Mouse (Mus musculus): ENCODE data around the gene Zfp985. TPM values are rescaled to one million over a fixed set of nuclear protein-coding genes. Genes with fewer than 3 reads are reported as not detected.
A peak's percentile ranks its signal among the peaks of the same experiment; 100 is the strongest.
"Not testable (repeated sequence)": the region's sequence is repeated elsewhere in the genome, so short reads cannot be mapped to it uniquely, and the experiment has no call there.

Gene Zfp985
- polyA plus RNA-seq, 1 experiment from 2014 or later = 0.10 TPM

GRCm38 (mm10) chr4:147597685-147598084 is 44.6 kb downstream of the Zfp985 start:
- 57% methylated on average over 1 of the region's 1 CpGs for WGBS
- Histone ChIP-seq H3K4me1 (ENCODE audit: control insufficient read depth, insufficient read depth, low read length) (no peaks in the 10 kb centered on the region), H3K4me3 (ENCODE audit: low read depth, low read length) (no peak overlapping the region), H3K9ac (ENCODE audit: low read depth, low read length) (no peak overlapping the region), H3K9me3 (replicated peaks; ENCODE audit: control insufficient read depth, low read length, poor library complexity, severe bottlenecking) (peaks cover 14% of the 10 kb centered on the region), H3K4me2 (ENCODE audit: low read length) (no peak overlapping the region), H3K27ac (ENCODE audit: low read length) (no peak overlapping the region), H3K36me3 (ENCODE audit: control insufficient read depth, insufficient read depth, low read length) (no peaks in the 10 kb centered on the region), H3K27me3 (ENCODE audit: control insufficient read depth, insufficient read depth, low read depth, low read length) (no peaks in the 10 kb centered on the region)
- ATAC-seq = no peak

- Histone ChIP-seq H3K4me3 (ENCODE audit: low read depth, low read length) (no peak overlapping the region), H3K27me3 (ENCODE audit: control insufficient read depth, insufficient read depth, low read depth, low read length) (no peaks in the 10 kb centered on the region), H3K36me3 (ENCODE audit: control insufficient read depth, insufficient read depth, low read length) (no peaks in the 10 kb centered on the region), H3K27ac (ENCODE audit: low read length) (no peak overlapping the region), H3K4me2 (ENCODE audit: low read length) (no peak overlapping the region), H3K9ac (ENCODE audit: low read depth, low read length) (no peak overlapping the region), H3K4me1 (ENCODE audit: control insufficient read depth, insufficient read depth, low read length) (no peaks in the 10 kb centered on the region), H3K9me3 (replicated peaks; ENCODE audit: control insufficient read depth, low read length, poor library complexity, severe bottlenecking) (peaks cover 14% of the 10 kb centered on the region)
- ATAC-seq = no peak
- WGBS = 64% methylated on average over 2 of the region's 2 CpGs
These were observed 45.8 kb downstream of the Zfp985 start for GRCm38 (mm10) chr4:147598831-147599230.

GRCm38 (mm10) chr4:147601881-147602280 is 48.8 kb downstream of the Zfp985 start:
- H3K4me3 ChIP-seq (ENCODE audit: low read depth, low read length) = no peak overlapping the region
- H3K9ac ChIP-seq (ENCODE audit: low read depth, low read length) = no peak overlapping the region
- peaks cover 13% of the 10 kb centered on the region for H3K9me3 ChIP-seq (replicated peaks; ENCODE audit: control insufficient read depth, low read length, poor library complexity, severe bottlenecking)
- no peak for ATAC-seq
- no peak overlapping the region for H3K4me2 ChIP-seq (ENCODE audit: low read length)
- no peak overlapping the region for H3K27ac ChIP-seq (ENCODE audit: low read length)
- 51% methylated on average over 1 of the region's 1 CpGs for whole genome bisulfite sequencing
- no peaks in the 10 kb centered on the region for H3K27me3 ChIP-seq (ENCODE audit: control insufficient read depth, insufficient read depth, low read depth, low read length)
- no peaks in the 10 kb centered on the region for H3K4me1 ChIP-seq (ENCODE audit: control insufficient read depth, insufficient read depth, low read length)
- no peaks in the 10 kb centered on the region for H3K36me3 ChIP-seq (ENCODE audit: control insufficient read depth, insufficient read depth, low read length)

GRCm38 (mm10) chr4:147603806-147604205 is 50.7 kb downstream of the Zfp985 start:
- peaks cover 16% of the 10 kb centered on the region for H3K9me3 ChIP-seq (replicated peaks; ENCODE audit: control insufficient read depth, low read length, poor library complexity, severe bottlenecking)
- H3K27ac ChIP-seq (ENCODE audit: low read length) = no peak overlapping the region
- ATAC-seq = no peak
- H3K9ac ChIP-seq (ENCODE audit: low read depth, low read length) = no peak overlapping the region
- H3K36me3 ChIP-seq (ENCODE audit: control insufficient read depth, insufficient read depth, low read length) = no peaks in the 10 kb centered on the region
- no peak overlapping the region for H3K4me2 ChIP-seq (ENCODE audit: low read length)
- no peaks in the 10 kb centered on the region for H3K4me1 ChIP-seq (ENCODE audit: control insufficient read depth, insufficient read depth, low read length)
- no peak overlapping the region for H3K4me3 ChIP-seq (ENCODE audit: low read depth, low read length)
- 86% methylated on average over 4 of the region's 4 CpGs for WGBS
- no peaks in the 10 kb centered on the region for H3K27me3 ChIP-seq (ENCODE audit: control insufficient read depth, insufficient read depth, low read depth, low read length)

GRCm38 (mm10) chr4:147605521-147605920 is 52.4 kb downstream of the Zfp985 start:
- Histone ChIP-seq H3K27ac (ENCODE audit: low read length) (no peak overlapping the region), H3K4me2 (ENCODE audit: low read length) (no peak overlapping the region), H3K27me3 (ENCODE audit: control insufficient read depth, insufficient read depth, low read depth, low read length) (no peaks in the 10 kb centered on the region)

GRCm38 (mm10) chr4:147606511-147606910 is 53.4 kb downstream of the Zfp985 start:
- 85% methylated on average over 6 of the region's 6 CpGs for WGBS
- not testable (repeated sequence) for H3K4me3 ChIP-seq (ENCODE audit: low read depth, low read length)

More at GRCm38 (mm10) chr4:147605521-147605920, 52.4 kb downstream of the Zfp985 start:
- no peaks in the 10 kb centered on the region for H3K36me3 ChIP-seq (ENCODE audit: control insufficient read depth, insufficient read depth, low read length)
- no peaks in the 10 kb centered on the region for H3K4me1 ChIP-seq (ENCODE audit: control insufficient read depth, insufficient read depth, low read length)
- no peak overlapping the region for H3K9ac ChIP-seq (ENCODE audit: low read depth, low read length)
- peaks cover 17% of the 10 kb centered on the region; the same call in 1 of the 2 replicates for H3K9me3 ChIP-seq (replicated peaks; ENCODE audit: control insufficient read depth, low read length, poor library complexity, severe bottlenecking)
- 81% methylated on average over 4 of the region's 4 CpGs for WGBS
- no peak for ATAC-seq
- no peak overlapping the region for H3K4me3 ChIP-seq (ENCODE audit: low read depth, low read length)

GRCm38 (mm10) chr4:147633818-147634262 is 80.8 kb downstream of the Zfp985 start:
- 0 out of 2 replicates have a peak, but pooled peaks have one; percentile 11 for ATAC-seq
- not testable (repeated sequence) for H3K36me3 ChIP-seq (ENCODE audit: control insufficient read depth, insufficient read depth, low read length); H3K4me3 ChIP-seq (ENCODE audit: low read depth, low read length); H3K9ac ChIP-seq (ENCODE audit: low read depth, low read length); H3K27me3 ChIP-seq (ENCODE audit: control insufficient read depth, insufficient read depth, low read depth, low read length); H3K4me1 ChIP-seq (ENCODE audit: control insufficient read depth, insufficient read depth, low read length); H3K4me2 ChIP-seq (ENCODE audit: low read length); H3K9me3 ChIP-seq (replicated peaks; ENCODE audit: control insufficient read depth, low read length, poor library complexity, severe bottlenecking); H3K27ac ChIP-seq (ENCODE audit: low read length)
- WGBS = no CpG with 5 or more reads among the region's 2 CpGs

More at GRCm38 (mm10) chr4:147606511-147606910, 53.4 kb downstream of the Zfp985 start:
- H3K9ac ChIP-seq (ENCODE audit: low read depth, low read length); H3K36me3 ChIP-seq (ENCODE audit: control insufficient read depth, insufficient read depth, low read length); H3K4me2 ChIP-seq (ENCODE audit: low read length); ATAC-seq; H3K4me1 ChIP-seq (ENCODE audit: control insufficient read depth, insufficient read depth, low read length); H3K27ac ChIP-seq (ENCODE audit: low read length); H3K27me3 ChIP-seq (ENCODE audit: control insufficient read depth, insufficient read depth, low read depth, low read length): not testable (repeated sequence)
- H3K9me3 ChIP-seq (replicated peaks; ENCODE audit: control insufficient read depth, low read length, poor library complexity, severe bottlenecking) = peaks cover 17% of the 10 kb centered on the region; the same call in 1 of the 2 replicates

Other genes with a start within 250 kb of the Zfp985 start
- 0.06 and 0.11 TPM in 2 replicates for gene Zfp988, start 247.6 kb upstream of the Zfp985 start, polyA plus RNA-seq (2015; fragmentation: Nextera tagmentation; extraction: Ambion mirVana)
- not detected in 2 replicates for gene Zfp978, start 192.0 kb upstream of the Zfp985 start, polyA plus RNA-seq (2015; fragmentation: Nextera tagmentation; extraction: Ambion mirVana)
- gene Zfp982, start 60.9 kb upstream of the Zfp985 start, polyA plus RNA-seq (2015; fragmentation: Nextera tagmentation; extraction: Ambion mirVana) = 3.7 and 5.0 TPM in 2 replicates
- gene Gm16503, start 13.1 kb upstream of the Zfp985 start, polyA plus RNA-seq (2015; fragmentation: Nextera tagmentation; extraction: Ambion mirVana) = 0.73 and 0.78 TPM in 2 replicates
- 2.1 and 2.7 TPM in 2 replicates for gene Zfp979, start 89.2 kb downstream of the Zfp985 start, polyA plus RNA-seq (2015; fragmentation: Nextera tagmentation; extraction: Ambion mirVana)
- gene Zfp534, start 149.3 kb downstream of the Zfp985 start, polyA plus RNA-seq (2015; fragmentation: Nextera tagmentation; extraction: Ambion mirVana) = 0.09 TPM in 1 of 2 replicates, not detected in the other

Data from midbrain, embryonic 16.5 days (tissue).